Mouse (Mus musculus): Measurements from ENCODE around the gene Ppa1. TPM values are rescaled to one million over a fixed set of nuclear protein-coding genes. Genes with fewer than 3 reads are reported as not detected.
A peak's percentile ranks its signal among the peaks of the same experiment; 100 is the strongest.
"Not testable (repeated sequence)": the region's sequence is repeated elsewhere in the genome, so short reads cannot be mapped to it uniquely, and the experiment has no call there.

Gene Ppa1
- 392 and 395 TPM in 2 replicates for polyA plus RNA-seq (2016; fragmentation: Nextera tagmentation; extraction: Ambion mirVana)

DNA sequence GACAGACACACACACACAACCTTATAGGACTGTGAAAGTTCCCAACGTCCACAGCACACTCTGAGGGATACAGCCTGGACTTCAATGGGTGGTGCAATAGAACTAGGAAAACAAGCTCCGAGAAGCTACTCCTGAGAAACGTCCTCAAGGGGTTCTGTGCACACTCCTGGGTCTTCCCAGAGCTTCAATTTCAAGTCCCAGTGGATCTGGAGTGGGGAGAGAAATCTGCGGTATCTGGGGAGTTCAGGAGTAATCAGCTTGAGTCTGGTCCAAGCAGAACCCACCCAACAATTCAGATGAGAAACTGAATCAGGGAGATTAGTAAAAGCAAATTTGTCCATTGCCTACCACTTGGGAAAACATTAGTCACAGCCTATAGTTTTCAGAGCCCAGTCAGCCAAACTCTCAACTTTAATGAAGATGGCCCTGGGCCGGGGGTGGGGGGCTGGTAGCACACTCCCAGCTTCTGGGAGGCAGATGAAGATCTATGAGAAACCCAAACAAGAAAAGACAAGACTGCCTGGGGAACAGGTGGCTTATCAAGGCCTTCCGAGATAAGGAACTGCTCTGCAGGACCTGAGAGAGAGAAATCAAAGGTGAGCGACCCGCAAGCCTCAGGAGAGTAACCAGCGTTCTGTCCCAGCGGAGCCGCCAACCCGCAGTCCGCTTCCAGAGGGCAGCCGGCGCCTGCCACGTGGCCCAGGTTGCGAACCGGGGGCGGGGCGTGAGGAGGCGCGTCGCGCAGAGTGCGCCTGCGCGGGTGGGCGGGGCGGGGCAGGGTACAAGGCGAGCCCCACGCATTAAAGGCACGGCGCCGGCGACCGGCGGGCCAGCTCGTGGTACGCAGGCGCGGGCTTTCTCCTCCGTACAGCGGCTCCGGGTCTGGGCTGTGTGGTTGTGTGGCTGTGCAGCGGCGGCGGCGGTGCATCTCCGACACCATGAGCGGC, at the start of gene Ppa1:
Ppa1 (plus strand) TSS at position 763 of the 947 bp plus-strand sequence.
- Histone ChIP-seq H3K27me3 (ENCODE audit: poor library complexity, severe bottlenecking) (0 out of 2 replicates have a peak, but pooled peaks cover 7% of the 10 kb centered on the region), H3K9me3 (no peaks in the 10 kb centered on the region), H3K4me1 (peaks cover 25% of the 10 kb centered on the region), H3K4me3 (peak within 1 kb of the TSS; percentile 93), H3K36me3 (replicated peaks) (peaks cover 27% of the 10 kb centered on the region), H3K27ac (peak within 1 kb of the TSS; percentile 95)
- DNase-seq (ENCODE audit: extremely low spot score, low spot score), result peak; percentile 91
- 3% methylated on average over 50 of the region's 50 CpGs for WGBS

DNA sequence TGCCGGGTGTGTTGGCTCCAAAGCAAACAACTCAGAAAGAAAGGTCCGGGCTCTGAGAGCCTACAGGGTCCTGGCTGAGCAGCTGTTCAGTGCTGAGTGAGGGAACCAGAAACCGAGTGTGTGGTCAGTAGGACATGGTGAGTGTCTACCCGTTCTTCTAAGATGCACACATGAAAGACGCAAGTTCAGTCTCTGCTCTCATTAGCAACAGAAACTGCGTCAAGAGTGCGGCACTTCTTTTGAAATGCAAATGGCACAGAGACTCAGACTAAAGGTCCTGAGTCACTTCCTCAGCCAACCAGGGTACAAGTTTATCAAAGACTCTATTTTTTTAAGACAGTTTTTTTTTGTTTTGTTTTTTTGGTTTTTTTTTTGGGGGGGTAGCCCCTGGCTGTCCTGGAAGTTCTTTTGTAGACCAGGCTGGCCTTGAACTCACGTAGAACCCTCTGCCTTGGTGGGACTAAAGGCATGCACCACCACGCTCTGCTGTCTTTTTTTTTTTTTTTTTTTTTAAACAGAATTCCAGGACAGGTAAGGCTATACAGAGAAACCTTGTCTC, 48.7 kb upstream of the Ppa1 start:
- Histone ChIP-seq H3K4me3 (no peak overlapping the region), H3K4me1 (peaks cover 30% of the 10 kb centered on the region), H3K27ac (no peak overlapping the region), H3K27me3 (ENCODE audit: poor library complexity, severe bottlenecking) (peaks cover 55% of the 10 kb centered on the region), H3K9me3 (no peaks in the 10 kb centered on the region), H3K36me3 (replicated peaks) (no peaks in the 10 kb centered on the region)
- DNase-seq (ENCODE audit: extremely low spot score, low spot score), result no peak
- 62% methylated on average over 9 of the region's 9 CpGs for WGBS

DNA sequence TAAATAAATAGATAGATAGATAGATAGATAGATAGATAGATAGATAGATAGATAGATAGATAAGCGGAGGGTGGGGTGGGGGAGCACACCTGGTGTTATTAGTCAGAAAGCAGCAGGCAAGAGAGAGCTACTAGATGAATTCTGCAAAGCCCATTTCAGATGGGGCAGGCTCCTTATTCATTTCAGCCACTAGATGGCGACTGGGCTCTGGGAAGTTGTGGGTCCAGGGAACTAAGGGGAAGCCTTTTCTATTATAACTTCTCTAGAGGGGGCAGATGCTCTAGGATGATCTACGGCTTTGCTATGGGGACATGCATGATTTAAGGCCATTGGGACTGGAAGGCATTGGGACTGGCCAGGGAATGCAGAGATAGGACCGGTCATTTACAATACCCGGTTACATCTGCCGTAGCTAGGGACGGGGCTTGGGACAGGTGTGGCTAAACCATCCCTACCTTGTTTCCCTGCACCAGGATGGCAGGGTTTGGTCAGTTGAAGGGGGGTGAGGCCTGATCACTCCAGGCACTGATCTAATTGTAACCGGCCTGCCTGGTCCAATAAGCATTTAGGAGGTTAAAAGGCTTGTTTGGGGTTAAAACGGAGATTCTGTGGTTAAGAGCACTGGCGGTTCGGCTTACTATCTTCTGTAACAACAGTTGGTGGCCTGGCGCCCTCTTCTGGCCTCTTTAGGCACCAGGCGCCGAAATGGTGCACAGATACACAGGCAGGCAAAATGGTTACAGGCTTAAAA, 45.9 kb upstream of the Ppa1 start:
- Histone ChIP-seq H3K27ac (no peak overlapping the region), H3K4me3 (peak overlapping the region; percentile 31), H3K9me3 (no peaks in the 10 kb centered on the region), H3K4me1 (peaks cover 22% of the 10 kb centered on the region), H3K27me3 (ENCODE audit: poor library complexity, severe bottlenecking) (peaks cover 35% of the 10 kb centered on the region), H3K36me3 (replicated peaks) (no peaks in the 10 kb centered on the region)
- 12% methylated on average over 14 of the region's 14 CpGs for WGBS
- peak; percentile 67 for DNase-seq (ENCODE audit: extremely low spot score, low spot score)

DNA sequence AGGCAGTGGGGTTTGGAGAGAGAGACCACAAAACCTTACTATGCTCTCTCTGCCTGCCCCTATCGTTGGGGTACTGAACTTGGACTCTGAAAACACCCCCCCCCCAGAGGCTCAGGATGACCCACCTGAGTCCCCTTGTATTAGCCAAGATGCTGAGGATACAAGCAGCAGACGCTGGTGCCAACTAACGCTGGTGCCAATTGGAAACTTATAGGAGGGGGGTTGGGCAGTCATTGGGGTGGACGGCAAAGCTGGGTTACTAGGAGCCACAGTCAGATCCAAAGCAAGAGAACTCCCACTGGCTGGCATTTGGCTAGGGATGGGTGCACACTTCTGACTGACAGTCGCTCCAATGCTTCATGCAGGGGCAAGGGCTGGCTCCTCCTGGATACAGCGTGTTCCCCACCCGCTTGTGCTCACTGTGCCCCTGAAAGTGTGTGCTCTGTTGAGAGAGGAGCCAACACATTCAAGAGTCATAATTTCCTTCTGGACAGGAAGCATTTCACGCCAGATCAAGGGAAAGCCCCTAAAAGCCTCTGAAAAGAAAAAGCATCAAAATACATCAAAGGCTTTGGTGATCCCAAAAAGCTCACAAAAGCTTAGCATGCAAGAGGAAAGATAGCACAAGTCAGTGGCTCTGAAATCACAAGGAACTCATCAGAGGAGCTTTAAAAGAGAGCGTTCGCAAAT, 43.8 kb upstream of the Ppa1 start:
- no peak for DNase-seq (ENCODE audit: extremely low spot score, low spot score)
- Histone ChIP-seq H3K9me3 (no peaks in the 10 kb centered on the region), H3K27me3 (ENCODE audit: poor library complexity, severe bottlenecking) (peaks cover 29% of the 10 kb centered on the region; the same call in 1 of the 2 replicates), H3K4me3 (no peak overlapping the region), H3K4me1 (peaks cover 20% of the 10 kb centered on the region), H3K36me3 (replicated peaks) (no peaks in the 10 kb centered on the region), H3K27ac (no peak overlapping the region)
- WGBS, result 80% methylated on average over 10 of the region's 10 CpGs

DNA sequence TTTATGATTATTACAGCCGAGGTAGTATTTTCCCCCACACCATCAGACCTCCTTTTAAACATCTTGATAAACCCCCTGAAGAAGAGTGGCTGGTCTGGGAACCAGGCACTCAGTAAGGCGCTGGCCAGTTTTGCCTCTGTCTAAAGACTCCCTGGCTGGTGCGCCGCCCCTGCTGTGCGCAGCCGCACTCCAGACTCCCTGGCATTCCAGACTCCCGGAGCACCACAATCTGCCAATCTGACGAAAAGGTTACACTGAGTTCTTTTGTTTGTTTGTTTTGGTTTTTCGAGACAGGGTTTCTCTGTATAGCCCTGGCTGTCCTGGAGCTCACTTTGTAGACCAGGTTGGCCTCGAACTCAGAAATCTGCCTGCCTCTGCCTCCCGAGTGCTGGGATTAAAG, 43.0 kb upstream of the Ppa1 start:
- H3K4me3 ChIP-seq; H3K27ac ChIP-seq; H3K36me3 ChIP-seq (replicated peaks); DNase-seq (ENCODE audit: extremely low spot score, low spot score); H3K9me3 ChIP-seq: not testable (repeated sequence)
- Histone ChIP-seq H3K27me3 (ENCODE audit: poor library complexity, severe bottlenecking) (peaks cover 35% of the 10 kb centered on the region; the same call in 1 of the 2 replicates), H3K4me1 (peaks cover 18% of the 10 kb centered on the region; the same call in 1 of the 2 replicates)
- WGBS, result 82% methylated on average over 11 of the region's 11 CpGs

DNA sequence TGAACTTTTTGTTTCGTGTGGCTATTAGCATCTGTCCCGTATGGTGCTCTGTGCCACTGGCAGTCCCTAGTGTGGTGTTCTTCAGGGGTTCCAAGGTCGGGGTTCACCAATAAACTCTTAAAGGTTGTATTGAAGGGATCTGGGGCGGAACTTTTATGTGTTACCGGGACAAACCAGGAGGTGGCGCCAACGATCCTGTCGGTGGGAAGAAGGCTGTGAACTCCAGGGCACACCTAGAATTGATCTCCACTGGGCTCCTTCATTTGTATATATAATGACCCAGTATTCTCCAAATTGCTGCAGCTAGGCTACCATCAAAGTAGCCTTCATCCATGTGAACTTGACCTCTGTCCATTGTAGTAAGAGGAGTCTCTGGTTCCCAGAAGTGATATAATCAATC, 42.5 kb upstream of the Ppa1 start:
- no peak overlapping the region for H3K4me3 ChIP-seq
- H3K4me1 ChIP-seq, result peaks cover 21% of the 10 kb centered on the region; the same call in 1 of the 2 replicates
- H3K27ac ChIP-seq, result no peak overlapping the region
- H3K27me3 ChIP-seq (ENCODE audit: poor library complexity, severe bottlenecking), result peaks cover 35% of the 10 kb centered on the region; the same call in 1 of the 2 replicates
- 15% methylated on average over 8 of the region's 8 CpGs for WGBS
- H3K36me3 ChIP-seq (replicated peaks), result no peaks in the 10 kb centered on the region
- no peaks in the 10 kb centered on the region for H3K9me3 ChIP-seq
- peak; percentile 63 for DNase-seq (ENCODE audit: extremely low spot score, low spot score)

DNA sequence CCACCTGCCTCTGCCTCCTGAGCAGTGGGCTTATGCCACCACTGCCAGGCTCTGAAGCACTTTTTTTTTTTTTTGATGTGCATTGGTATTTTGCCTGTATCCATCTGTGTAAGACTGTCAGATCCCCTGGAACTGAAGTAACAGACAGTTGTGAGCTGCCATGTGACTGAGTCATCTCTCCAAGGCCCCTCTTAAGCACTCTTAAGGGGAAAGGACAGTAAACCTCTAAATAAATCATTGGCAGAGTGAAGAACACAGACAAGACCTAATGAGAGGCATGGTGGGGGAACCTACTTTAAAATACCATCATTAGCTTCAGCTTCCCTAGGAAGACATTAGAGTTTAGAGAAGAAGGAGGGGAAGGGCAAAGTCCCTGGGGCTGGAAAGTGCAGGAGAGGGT, 40.1 kb upstream of the Ppa1 start:
- H3K27me3 ChIP-seq (ENCODE audit: poor library complexity, severe bottlenecking), result peaks cover 34% of the 10 kb centered on the region; the same call in 1 of the 2 replicates
- H3K27ac ChIP-seq, result no peak overlapping the region
- H3K36me3 ChIP-seq (replicated peaks), result no peaks in the 10 kb centered on the region
- DNase-seq (ENCODE audit: extremely low spot score, low spot score), result no peak
- H3K4me1 ChIP-seq, result peaks cover 14% of the 10 kb centered on the region; the same call in 1 of the 2 replicates
- no peaks in the 10 kb centered on the region for H3K9me3 ChIP-seq
- H3K4me3 ChIP-seq, result no peak overlapping the region

DNA sequence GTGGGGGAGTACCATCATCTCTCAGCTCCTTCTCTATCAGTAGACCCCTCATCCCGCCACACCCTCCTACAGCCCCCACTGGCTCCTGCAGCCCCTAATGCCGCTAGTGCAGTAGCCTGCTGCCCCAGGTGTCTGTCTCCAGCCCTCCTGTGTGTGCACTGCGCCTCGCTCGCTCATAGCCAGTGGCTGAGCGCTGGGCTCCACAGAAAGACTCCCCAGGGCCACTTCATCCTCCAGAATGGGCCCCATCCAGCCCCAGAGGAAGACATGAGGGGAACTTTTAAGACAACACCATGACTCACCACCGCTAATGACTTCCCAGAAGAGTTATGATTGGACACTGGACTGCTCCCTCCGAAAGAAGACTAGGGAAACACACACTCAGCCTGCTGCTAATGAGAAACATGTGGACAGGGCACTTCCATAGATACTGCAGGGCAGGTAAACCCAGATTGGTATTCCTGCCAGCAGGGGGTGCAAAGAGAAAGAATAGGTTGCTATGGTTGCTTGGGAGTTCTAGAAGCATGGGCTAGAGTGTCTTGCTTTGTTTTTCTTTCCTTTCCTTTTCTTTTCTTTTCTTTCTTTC, 37.6 kb upstream of the Ppa1 start:
- Histone ChIP-seq H3K36me3 (replicated peaks) (no peaks in the 10 kb centered on the region), H3K27me3 (ENCODE audit: poor library complexity, severe bottlenecking) (peaks cover 17% of the 10 kb centered on the region), H3K27ac (no peak overlapping the region), H3K4me3 (no peak overlapping the region), H3K4me1 (peaks cover 6% of the 10 kb centered on the region), H3K9me3 (no peaks in the 10 kb centered on the region)
- WGBS, result 76% methylated on average over 8 of the region's 8 CpGs
- no peak for DNase-seq (ENCODE audit: extremely low spot score, low spot score)

DNA sequence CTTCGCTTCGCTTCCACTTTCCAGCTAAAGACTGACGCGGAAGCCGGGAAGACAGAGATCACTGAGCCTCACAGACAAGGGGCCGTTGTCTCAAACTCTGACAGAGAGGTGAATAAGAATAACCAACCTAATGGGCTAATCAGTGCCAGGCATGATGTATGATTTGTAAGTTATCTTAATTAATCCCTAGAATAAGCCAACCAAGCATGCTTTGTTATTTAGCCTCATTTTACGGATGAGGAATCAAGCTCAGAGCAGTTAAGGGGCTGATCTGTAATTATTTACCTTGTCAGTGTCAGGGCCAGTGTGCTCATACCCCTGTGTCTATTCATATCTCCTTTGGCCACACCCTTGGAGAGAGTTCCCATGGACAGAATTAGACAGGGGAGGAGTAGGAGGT, 34.0 kb upstream of the Ppa1 start:
- Histone ChIP-seq H3K9me3 (peaks cover 10% of the 10 kb centered on the region; the same call in 1 of the 2 replicates), H3K27me3 (ENCODE audit: poor library complexity, severe bottlenecking) (peaks cover 7% of the 10 kb centered on the region; the same call in 1 of the 2 replicates), H3K27ac (no peak overlapping the region), H3K4me3 (no peak overlapping the region), H3K36me3 (replicated peaks) (no peaks in the 10 kb centered on the region), H3K4me1 (peaks cover 4% of the 10 kb centered on the region)
- no peak for DNase-seq (ENCODE audit: extremely low spot score, low spot score)
- 86% methylated on average over 7 of the region's 7 CpGs for WGBS

DNA sequence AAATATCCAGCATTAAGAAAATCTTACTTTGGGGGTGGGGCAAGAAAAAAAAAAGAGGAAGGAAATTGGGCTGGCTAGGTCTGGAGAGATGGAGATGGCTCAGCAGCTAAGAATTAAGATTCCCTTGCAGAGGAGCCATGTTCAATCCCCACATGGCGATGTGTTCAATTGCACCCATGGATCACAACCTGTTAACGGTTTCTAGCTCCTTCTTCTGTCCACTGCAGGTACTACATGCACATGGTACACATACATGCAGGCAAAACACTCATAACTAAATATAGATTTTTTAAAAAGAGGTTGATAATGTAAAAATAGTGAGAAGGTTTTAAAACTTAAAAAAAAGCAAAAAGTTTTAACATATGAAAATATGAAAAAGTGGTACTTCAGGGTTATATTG, 29.8 kb upstream of the Ppa1 start:
- no peaks in the 10 kb centered on the region for H3K36me3 ChIP-seq (replicated peaks)
- no peak overlapping the region for H3K4me3 ChIP-seq
- peaks cover 11% of the 10 kb centered on the region; the same call in 1 of the 2 replicates for H3K9me3 ChIP-seq
- H3K4me1 ChIP-seq, result peaks cover 8% of the 10 kb centered on the region
- WGBS, result 92% methylated on average over 2 of the region's 2 CpGs
- peaks cover 8% of the 10 kb centered on the region for H3K27me3 ChIP-seq (ENCODE audit: poor library complexity, severe bottlenecking)
- H3K27ac ChIP-seq, result no peak overlapping the region
- DNase-seq (ENCODE audit: extremely low spot score, low spot score), result no peak

DNA sequence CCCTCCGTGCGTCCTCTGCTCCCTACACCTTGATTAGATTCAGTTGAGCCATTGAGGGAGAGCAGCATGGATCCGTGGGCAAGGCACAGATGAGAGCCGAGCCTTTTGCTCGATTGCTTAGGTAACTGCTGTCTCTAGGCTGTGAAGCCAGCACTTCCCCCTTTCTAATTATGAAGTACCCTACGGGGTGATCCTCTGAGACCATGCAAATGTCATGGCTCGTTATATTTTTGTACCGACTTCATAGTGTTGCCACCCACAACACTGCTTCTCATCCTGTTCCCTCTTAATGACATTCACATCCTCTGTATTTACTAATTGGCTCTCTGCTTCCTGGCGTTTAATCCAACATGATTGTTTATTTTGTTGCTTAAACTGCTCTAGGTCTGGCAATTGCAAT, 26.7 kb upstream of the Ppa1 start:
- H3K4me3 ChIP-seq, result no peak overlapping the region
- H3K36me3 ChIP-seq (replicated peaks), result no peaks in the 10 kb centered on the region
- no peak for DNase-seq (ENCODE audit: extremely low spot score, low spot score)
- 57% methylated on average over 9 of the region's 9 CpGs for WGBS
- peaks cover 14% of the 10 kb centered on the region; the same call in 1 of the 2 replicates for H3K9me3 ChIP-seq
- H3K27me3 ChIP-seq (ENCODE audit: poor library complexity, severe bottlenecking), result peaks cover 40% of the 10 kb centered on the region
- H3K27ac ChIP-seq, result no peak overlapping the region
- H3K4me1 ChIP-seq, result peaks cover 27% of the 10 kb centered on the region

DNA sequence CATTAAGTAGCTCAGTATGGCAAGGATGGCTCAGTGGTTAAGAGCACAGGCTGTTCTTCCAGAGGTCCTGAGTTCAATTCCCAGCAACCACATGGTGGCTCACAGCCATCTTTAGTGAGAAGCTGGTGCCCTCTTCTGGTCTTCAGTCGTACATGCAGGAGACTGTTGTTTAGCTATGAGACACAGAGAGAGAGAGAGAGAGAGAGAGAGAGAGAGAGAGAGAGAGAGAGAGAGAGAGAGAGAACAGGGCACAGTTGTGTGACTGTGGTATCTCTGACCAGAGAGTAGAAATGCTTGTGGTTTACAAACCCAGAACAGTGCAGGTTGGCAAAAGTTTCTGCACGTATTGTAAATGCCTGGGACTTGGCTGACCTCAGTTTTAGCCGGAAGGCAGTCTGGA, 24.5 kb upstream of the Ppa1 start:
- 79% methylated on average over 3 of the region's 3 CpGs for WGBS
- not testable (repeated sequence) for DNase-seq (ENCODE audit: extremely low spot score, low spot score); H3K36me3 ChIP-seq (replicated peaks); H3K27ac ChIP-seq; H3K4me3 ChIP-seq; H3K9me3 ChIP-seq
- Histone ChIP-seq H3K4me1 (peaks cover 42% of the 10 kb centered on the region), H3K27me3 (ENCODE audit: poor library complexity, severe bottlenecking) (peaks cover 56% of the 10 kb centered on the region)

All from forebrain, embryonic 10.5 days (tissue).